Mouse (Mus musculus) ovary, postnatal 10 days (tissue): ENCODE data around the gene Cdyl.

Experiments used
- DNase-seq: peaks from one replicate; pipeline ENCODE4 v3.0.0; 2022; ENCODE audit warnings: low spot score

The Cdyl gene

GRCm38 (mm10) chr13:35659406-35659985 lies at the start of gene Cdyl:
TSS of gene Cdyl (plus strand) at chr13:35659833.
- DNase-seq: no peak

GRCm38 (mm10) chr13:35610718-35611117 lies 48.9 kb upstream of the Cdyl start:
- DNase-seq: no peak

GRCm38 (mm10) chr13:35612506-35612905 lies 47.1 kb upstream of the Cdyl start:
- DNase-seq: no peak

GRCm38 (mm10) chr13:35614832-35615479 lies 44.7 kb upstream of the Cdyl start:
- no peak for DNase-seq

GRCm38 (mm10) chr13:35616524-35617099 lies 43.0 kb upstream of the Cdyl start:
- no peak for DNase-seq

GRCm38 (mm10) chr13:35619356-35619755 lies 40.3 kb upstream of the Cdyl start:
- no peak for DNase-seq

GRCm38 (mm10) chr13:35620756-35621155 lies 38.9 kb upstream of the Cdyl start:
- DNase-seq: no peak

GRCm38 (mm10) chr13:35624831-35625230 lies 34.8 kb upstream of the Cdyl start:
- no peak for DNase-seq

- DNase-seq: no peak
Observed at GRCm38 (mm10) chr13:35625556-35625955, 34.1 kb upstream of the Cdyl start.

- DNase-seq: no peak
Observed at GRCm38 (mm10) chr13:35627319-35627718, 32.3 kb upstream of the Cdyl start.

- DNase-seq: no peak
Observed at GRCm38 (mm10) chr13:35647132-35647823, 12.4 kb upstream of the Cdyl start.

- no peak for DNase-seq
Observed at GRCm38 (mm10) chr13:35650284-35650872, 9.3 kb upstream of the Cdyl start.

- DNase-seq: no peak
Observed at GRCm38 (mm10) chr13:35652851-35653250, 6.8 kb upstream of the Cdyl start.

- DNase-seq: no peak
Observed at GRCm38 (mm10) chr13:35656853-35657252, 2.8 kb upstream of the Cdyl start.

- DNase-seq: no peak
Observed at GRCm38 (mm10) chr13:35665456-35665855, 5.8 kb downstream of the Cdyl start.

GRCm38 (mm10) chr13:35669910-35670469 lies 10.4 kb downstream of the Cdyl start:
- DNase-seq: no peak

GRCm38 (mm10) chr13:35670875-35671274 lies 11.2 kb downstream of the Cdyl start:
- DNase-seq: no peak

- DNase-seq: no peak
Observed at GRCm38 (mm10) chr13:35676921-35677320, 17.3 kb downstream of the Cdyl start.

GRCm38 (mm10) chr13:35677433-35678051 lies 17.9 kb downstream of the Cdyl start:
- DNase-seq: no peak

- DNase-seq: no peak
Observed at GRCm38 (mm10) chr13:35678691-35679090, 19.1 kb downstream of the Cdyl start.

- DNase-seq: no peak
Observed at GRCm38 (mm10) chr13:35681361-35681760, 21.7 kb downstream of the Cdyl start.

- no peak for DNase-seq
Observed at GRCm38 (mm10) chr13:35686273-35686672, 26.6 kb downstream of the Cdyl start.
